Mouse (Mus musculus) E14TG2a.4 (cell line): ENCODE measurements around the gene Med13l.

ENCODE experiments used
- CTCF ChIP-seq: conservative IDR thresholded peaks from 2 replicates; pipeline ENCODE4 v1.5.1; 2014; ENCODE audit warnings: low read length
- POU5F1 ChIP-seq: IDR thresholded peaks from 2 replicates; pipeline ENCODE4 v1.6.1; 2014; ENCODE audit warnings: low read length, borderline replicate concordance

- TF ChIP-seq CTCF (no peak), POU5F1 (no peak)
Measured at GRCm38 (mm10) chr5:118645196-118645805, 84.8 kb downstream of the Med13l start.
